Mouse (Mus musculus) layer of hippocampus, postnatal 14 days (tissue): ENCODE data around the gene Cacna2d2. TPM values are rescaled to one million over a fixed set of nuclear protein-coding genes. Genes with fewer than 3 reads are reported as not detected.
A peak's percentile ranks its signal among the peaks of the same experiment; 100 is the strongest.
"Not testable (repeated sequence)": the region's sequence is repeated elsewhere in the genome, so short reads cannot be mapped to it uniquely, and the experiment has no call there.

Experiments used
- DNase-seq, 2 experiments: peaks; one replicate each; pipeline ENCODE4 v3.0.0; 2021 to 2022; ENCODE audit warnings: low spot score in 2 of 2, mixed read lengths in 1 of 2
- total RNA-seq, 2 experiments: library from RNA; stranded (reverse); gene quantifications; 2 replicates each; pipeline ENCODE4 v1.2.3; 2021

Cacna2d2 gene
- total RNA-seq, 2 experiments from 2014 or later, result 19.5 to 24.2 TPM

DNA sequence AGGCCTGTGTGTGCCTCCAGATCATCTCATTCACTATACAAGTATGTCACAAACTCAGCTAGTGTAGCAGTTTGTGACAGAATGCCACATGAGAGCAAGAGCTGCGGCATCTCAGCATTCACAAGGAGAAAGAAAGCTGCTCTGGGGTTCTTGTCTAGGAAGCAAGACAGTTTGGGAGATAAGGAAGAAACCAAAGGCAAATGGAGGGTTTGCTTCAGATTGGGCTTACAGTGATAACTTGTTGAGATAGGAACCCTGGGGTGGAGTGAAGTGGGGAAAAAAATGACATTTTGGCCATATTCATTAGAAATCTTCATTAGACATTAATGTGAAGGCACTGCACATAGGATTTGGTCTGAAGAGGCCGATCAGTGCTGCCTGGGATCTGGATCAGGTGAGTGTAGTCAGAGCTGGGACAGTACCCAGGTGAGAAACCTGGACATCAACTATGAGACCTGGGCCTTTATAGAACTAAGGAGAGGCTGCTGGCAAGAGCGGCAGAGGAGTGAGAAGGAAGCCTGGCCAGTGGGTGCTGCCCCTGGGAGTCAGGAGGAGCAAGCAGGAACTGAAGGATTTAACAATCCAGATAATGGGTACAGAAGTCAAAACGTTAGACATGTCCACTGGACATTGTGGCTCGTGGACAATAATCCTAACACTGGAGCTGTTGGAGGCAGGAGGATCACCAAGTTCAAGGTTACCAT, 153.4 kb downstream of the Cacna2d2 start:
- DNase-seq, result no peak

DNA sequence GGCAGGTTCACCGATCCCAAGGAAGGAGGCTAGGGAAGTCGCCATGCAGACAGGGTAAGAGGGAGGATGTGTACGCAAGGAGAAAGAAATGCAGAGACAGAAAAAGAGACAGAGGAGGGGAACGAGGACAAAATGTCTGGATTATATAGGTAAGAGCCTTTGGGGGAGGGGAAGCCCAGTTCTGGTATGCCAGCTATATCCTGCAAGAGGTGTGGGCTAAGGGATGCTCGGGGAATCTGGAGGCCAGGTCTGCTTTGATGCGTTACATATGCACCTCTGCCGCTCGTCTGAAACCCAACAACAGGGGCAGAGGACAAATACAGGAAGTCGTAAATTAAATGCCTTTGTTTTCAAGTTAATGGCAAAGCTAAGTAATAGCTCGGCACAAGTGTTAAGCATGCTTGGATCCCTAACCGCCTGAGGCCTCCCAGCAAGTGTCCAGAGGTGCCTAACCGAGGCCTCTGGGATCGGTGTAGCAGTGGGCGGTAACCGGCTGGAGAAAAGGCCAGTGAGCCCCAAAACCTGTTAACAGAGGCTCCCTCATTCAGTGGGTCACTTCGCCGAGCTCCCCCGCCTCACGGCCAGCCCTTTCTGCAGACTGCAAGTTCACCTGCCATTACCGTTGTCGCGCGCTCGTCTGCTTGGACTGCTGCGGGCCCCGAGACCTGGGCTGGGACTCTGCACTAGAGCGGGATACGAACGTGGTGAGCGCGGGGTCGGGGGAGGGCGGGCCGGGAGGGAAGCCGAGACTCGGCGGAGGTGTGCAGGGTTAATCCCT, 154.3 kb downstream of the Cacna2d2 start:
- DNase-seq, result no peak

DNA sequence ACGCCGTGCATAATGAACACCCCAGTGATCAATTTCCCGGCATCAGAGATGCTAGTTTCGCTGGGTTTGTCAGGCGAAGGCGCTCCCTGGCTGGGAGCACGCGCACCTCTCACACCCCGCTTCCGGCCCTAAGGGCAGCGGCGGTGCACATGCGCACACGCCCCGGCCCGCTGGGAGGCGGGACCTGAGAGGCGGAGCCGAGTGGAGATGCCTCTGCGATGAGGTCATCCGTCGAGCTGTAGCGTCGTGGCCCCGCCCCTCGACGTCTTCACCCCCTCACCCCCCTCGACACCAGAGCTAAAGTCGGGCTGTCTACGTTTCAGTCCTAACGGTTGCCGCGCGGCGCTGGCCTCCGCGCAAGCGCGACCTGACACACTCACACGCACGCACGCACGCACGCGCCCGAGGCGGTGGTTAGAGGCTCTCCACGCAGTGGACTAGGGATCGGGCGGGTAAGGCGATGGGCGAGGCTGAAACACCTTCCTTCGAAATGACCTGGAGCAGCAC, 155.0 kb downstream of the Cacna2d2 start:
- peak; percentile 87 to 96 for DNase-seq

DNA sequence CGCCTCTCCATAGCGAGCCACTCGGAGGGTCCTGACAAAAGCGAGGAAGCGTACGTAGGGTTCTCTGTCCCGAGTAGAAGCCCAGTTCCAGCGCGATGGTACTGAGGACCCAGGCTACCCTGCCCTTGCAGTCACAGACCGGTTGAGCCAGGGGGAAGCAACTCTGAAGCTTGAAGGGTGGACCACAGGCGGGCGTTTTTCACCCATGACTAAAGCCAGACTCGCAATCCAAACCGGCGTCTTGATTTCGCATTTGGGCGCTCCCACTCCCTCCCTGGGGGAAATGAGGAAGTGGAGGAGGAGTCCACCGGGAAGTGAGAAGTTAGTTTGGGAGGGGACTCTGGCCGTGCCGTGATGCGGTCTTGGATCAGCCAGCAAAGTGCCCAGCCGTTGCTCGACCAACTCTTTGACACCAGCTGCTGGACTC, 155.6 kb downstream of the Cacna2d2 start:
- no peak for DNase-seq

DNA sequence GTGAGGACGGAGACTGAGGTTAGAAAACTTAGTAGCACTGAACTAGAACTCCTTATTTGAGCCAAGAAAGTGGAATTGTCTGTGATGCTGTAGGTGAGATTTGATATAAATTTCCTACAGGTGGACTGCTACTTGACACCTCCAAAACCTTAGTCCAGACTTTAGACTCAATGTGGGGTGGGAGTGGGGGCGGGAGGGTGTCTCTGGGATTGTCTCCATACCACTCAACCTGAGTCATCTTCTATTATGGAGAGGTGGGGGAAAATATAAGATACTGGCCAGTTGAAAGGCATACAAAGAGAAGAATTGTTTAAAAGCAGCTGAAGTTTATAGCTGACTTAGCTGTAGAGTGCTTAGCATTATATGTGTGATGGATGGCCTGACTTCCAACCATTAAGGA, 156.3 kb downstream of the Cacna2d2 start:
- DNase-seq, result no peak

DNA sequence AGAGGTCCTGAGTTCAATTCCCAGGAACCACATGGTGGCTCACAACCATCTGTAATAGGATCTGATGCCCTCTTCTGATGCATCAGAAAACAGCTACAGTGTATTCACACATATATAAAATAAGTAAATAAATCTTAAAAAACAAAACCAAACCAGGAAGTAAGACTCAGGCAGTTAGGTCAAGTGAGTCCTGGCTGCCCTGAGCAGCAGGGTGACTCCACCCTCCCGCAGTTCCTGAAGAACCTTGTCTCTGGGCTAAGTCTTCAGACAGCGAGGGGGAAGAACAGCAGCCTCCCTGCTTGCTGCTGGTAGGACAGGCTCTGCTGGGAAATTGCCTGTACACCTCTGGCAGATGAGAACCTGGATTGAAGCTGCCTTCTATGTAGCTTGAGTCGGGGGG, 156.9 kb downstream of the Cacna2d2 start:
- no peak for DNase-seq

DNA sequence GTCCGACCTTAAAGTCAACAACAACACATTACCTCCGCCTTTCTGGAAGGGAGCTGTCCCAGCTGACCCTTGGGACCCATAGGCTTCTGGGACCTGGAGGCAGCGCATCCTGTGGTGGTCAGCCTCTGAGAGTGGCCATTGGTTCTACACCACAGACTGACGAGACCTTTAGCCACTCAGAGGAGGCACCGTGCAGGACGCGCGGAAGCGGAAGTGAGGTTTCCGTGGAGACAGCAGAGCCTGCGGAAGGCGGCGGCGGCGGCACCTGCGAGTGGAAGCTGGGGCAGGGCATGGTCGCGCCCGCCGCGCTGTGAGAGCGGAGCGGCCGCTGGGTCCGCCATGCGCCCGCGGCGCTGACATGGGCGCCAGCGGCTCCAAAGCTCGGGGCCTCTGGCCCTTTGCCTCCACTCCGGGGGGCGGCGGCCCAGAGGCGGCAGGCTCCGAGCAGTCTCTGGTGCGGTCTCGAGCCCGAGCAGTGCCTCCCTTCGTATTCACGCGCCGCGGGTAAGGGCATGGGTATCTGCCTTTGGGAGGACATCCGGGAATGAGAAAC, 163.7 kb downstream of the Cacna2d2 start, which contains the start of gene Tusc2:
Tusc2 (plus strand) TSS at position 227 of the 553 bp plus-strand sequence.
- DNase-seq, result peak; percentile 90 to 97

DNA sequence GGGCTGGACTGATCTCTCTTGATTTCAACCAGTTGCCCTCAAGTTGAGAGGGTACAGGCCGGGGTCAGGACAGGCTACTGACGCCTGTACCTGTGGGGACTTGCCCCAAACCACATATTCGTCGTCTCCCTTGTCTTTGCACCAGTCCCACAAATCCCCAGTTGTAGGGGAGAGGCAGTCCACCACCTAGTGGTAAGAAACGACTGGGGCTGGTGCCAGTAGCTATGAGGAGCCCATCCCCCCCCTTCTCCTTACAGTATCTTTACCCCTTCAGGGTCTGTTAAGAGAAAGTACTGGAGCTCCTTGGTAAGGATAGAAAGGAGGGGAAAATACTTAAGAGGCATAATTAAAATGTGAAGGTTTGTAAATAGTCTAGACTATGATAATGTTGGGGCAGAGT, 166.1 kb downstream of the Cacna2d2 start:
- not testable (repeated sequence) for DNase-seq

DNA sequence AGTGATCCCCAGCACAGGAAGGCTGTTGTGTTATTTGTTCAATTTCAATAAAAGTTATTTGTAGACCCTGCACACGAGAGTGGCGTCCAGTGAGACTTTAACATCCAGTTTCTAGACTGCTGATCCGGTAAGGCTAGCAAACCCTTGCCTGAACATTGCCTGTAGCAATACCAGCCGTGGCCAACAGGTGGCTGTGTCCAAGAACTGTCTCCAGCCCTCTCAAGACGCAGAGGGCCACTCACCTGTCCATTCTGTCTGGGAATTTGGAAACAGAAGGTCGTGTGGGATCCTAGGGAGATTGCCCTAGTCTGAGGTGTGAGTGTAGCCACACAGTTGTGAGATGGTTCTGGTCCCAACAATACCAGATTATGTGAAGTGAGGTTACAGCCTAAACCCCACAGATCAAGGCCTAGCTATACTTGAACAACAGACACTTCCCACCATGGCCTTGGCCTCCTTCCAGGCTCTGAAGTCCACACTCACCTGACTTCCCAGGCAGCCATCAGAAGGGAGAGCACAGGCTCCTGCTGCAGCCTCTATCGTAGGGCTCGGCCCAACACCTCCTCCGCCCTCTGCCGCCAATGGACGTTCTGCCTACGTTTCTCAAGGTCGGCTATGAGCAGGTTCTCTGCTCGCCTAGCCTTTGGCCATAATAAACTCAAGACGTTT, 166.8 kb downstream of the Cacna2d2 start:
- peak; percentile 58 to 70 for DNase-seq

DNA sequence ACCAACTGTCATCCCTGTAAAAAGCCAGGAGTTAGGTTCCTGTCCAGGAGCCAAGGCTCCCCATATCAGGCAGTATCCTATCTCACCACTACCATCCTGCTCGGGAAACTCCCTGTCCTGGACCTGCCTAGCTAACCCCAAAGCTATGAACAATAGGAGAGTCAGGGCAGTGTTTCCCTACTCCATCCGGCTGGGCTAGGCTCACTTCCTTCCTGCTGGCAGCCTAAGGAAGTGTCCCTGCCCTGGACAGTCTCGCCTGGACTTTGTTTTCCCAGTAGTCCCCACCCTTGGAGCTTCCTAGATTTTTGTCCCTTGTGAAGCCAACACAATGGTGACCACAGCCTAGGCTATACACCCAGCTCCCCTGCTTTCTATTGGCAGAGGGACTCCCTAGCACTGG, 167.4 kb downstream of the Cacna2d2 start:
- no peak for DNase-seq

DNA sequence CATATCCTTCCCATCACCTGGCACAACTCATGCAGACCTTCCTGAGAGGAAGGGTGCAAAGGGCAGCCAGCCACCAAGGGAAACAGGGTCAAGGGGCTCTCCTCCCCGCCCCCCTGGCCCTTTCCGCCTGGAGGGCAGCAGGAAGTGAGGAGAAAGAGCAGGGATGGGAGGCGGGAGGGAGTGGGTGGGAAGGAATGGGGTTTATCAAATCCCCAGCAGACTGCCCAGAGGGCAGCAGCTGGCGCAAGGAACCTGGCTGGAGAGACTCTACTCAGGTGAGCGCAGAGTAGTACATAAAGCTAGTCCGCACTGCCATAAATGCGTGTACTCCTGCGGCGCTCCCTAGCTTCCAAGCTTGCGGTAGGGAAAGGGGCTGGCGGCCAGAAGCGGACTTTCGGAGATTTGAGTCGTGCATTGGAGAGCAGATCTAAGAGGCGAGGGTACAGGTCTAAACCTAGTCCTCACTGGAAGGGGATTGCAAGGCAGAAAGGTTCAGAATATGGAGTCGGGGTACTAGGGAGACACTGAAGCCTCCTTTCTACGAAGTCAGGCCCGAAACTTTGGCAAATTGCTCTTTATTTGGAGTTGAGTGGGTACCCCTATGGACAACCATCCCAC, 168.4 kb downstream of the Cacna2d2 start, which contains the start of gene Hyal2:
Hyal2 (plus strand) TSS at position 244 of the 618 bp plus-strand sequence.
- DNase-seq, result no peak

DNA sequence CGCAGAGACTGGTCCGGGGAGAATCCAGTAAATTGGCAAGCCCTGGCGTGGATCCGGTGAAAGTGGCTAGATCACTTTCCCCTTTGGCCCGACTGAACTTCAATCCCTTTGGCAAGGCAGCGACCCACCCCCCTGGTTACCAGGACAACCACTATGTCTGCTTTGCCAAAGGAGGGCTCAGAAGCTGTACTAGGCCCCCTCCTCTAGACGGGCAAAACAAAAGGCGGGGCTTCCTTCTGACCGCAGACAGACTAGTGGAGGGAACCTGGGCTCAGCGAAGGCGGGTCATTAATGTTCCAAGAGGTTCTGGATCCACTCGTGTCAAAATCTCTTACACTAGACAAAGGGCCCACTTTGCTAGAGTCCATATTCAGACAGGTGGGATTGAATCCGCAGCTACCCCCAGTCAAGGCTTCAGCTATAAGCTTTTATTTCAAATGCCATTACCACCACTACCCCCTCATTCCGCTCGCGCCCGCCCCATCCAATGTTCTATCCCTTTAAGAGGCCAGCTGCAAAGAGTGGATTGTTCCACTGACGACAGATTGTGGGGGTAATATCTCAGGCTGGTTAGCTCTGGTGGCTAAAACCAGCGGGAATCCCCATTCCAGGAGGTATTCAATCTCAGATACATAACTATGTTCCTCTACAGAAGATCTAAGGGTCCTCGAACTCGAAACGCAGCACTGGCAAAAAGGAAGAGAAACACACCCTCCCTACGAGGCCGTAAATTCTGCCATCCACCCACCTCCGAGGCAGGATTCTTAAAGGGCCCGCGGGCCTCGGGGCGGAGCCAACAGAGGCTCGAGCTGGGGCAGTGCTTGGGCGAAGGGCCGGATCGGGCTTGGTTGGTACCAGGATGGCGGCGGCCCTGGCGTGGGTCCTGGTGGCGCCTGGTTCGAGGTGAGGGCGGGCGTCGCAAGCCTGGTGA, 169.2 kb downstream of the Cacna2d2 start:
- DNase-seq, result peak; percentile 88 to 89

DNA sequence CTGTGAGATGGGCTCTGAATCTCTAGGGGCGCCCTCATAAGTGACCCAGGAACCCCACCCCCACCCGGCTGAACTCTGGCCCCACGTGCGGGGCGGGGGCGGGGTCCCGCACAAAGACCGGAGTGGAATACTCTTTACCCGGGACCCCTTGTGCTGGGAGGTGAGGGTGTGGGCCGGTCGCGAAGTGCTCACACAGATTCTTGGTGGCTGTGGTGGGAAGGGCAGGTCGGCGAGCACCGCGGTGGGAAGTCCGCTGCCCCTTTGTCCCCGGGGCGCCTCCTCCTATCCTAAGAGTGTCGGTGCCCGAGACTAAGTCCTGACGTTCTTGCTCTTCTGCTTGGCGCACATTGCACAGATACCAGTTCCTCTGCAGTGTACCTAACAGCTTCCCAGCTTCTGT, 169.9 kb downstream of the Cacna2d2 start:
- no peak for DNase-seq

DNA sequence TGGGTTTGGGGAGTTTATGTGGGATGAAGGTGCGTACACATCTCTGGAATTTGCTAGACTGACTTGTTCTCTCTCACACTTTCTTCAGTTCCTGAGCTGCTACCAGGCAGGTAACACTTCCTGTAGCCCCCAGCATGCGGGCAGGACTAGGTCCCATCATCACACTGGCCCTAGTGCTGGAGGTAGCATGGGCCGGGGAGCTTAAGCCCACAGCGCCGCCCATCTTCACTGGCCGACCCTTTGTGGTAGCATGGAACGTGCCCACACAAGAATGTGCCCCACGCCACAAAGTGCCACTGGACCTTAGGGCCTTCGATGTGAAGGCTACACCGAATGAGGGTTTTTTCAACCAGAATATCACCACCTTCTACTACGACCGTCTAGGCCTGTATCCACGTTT, 170.6 kb downstream of the Cacna2d2 start:
- DNase-seq, result no peak

DNA sequence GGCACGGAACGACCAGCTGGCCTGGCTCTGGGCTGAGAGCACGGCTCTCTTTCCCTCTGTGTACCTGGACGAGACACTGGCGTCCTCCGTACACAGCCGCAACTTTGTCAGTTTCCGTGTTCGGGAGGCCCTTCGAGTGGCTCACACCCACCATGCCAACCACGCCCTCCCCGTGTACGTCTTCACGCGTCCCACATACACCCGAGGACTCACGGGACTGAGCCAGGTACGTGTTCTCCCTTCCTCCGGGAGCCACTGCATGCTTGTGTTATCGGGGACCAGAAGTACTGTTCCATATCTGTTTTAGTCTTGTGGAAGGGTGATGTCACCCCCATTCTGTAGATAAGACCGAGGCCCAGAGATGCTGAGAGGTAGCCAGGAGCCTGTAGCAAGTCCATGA, 171.4 kb downstream of the Cacna2d2 start:
- no peak for DNase-seq

DNA sequence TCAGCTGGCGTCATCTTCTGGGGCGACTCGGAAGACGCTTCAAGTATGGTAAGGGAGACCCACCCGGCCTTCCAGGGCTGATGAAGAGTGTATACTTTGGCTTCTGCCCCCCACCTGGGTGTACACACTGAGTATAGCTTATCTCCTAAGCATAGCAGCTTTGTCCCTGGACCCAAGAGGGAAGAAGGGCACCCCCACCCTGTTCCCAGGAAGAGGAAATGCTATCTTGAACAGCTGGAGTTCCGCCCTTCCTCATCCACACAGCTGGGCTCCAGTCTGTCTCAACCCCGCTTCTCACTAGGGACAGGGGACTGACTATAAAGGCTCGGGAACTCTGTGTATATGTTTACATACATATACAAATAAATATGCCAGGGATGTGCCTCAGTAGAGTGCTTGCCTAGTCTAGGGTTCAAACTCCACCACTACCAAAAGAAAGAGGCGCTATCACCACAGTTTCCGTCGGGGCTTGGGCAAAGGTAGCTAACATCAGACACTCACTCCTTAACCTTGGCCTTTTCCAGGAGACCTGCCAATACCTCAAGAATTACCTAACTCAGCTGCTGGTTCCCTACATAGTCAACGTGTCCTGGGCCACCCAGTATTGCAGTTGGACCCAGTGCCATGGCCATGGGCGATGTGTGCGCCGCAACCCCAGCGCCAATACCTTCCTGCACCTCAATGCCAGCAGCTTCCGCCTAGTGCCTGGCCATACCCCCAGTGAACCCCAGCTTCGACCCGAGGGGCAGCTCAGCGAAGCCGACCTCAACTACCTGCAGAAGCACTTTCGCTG, 172.3 kb downstream of the Cacna2d2 start:
- DNase-seq, result no peak

DNA sequence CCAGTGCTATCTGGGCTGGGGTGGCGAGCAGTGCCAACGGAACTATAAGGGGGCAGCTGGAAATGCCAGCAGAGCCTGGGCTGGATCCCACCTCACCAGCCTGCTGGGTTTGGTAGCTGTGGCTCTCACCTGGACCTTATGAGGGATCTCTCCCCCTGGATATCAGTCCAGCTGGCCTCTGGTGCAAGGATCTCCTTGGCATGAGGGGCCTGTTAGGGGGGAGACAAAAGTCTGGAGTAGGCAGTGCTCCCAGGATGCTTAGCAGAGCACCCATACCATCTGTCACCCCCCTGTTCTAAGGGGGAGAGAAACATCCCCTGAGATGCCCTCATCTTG, 172.9 kb downstream of the Cacna2d2 start:
- DNase-seq, result no peak

DNA sequence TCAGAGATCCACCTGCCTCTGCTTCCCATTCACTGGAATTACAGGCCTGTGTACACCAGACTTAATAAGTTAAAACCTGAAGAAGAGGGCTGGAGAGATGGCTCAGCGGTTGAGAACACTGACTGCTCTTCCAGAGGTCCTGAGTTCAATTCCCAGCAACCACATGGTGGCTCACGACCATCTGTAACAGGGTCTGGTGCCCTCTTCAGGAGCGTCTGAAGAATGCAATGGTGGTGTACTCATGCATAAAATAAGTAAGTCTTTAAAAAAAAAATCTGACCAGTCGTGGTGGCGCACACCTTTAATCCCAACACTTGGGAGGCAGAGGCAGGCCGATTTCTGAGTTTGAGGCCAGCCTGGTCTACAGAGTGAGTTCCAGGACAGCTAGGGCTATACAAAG, 174.4 kb downstream of the Cacna2d2 start:
- not testable (repeated sequence) for DNase-seq
